Mouse (Mus musculus): ENCODE data around the gene Kmt2e.

Kmt2e gene

DNA sequence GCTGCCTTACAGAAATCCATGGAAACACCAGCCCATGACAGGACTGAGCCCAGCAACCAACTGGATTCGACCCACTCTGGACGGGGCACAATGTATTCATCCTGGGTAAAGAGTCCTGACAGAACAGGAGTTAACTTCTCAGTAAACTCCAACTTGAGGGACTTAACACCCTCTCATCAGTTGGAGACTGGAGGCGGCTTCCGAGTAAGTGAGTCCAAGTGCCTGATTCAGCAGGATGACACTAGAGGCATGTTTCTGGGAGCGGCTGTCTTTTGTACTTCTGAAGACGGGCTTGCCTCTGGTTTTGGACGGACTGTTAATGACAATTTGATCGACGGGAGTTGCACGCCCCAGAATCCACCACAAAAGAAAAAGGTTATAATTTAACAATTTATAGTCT, 63.7 kb downstream of the Kmt2e start:
- DNase-seq (ENCODE audit: extremely low spot score, low spot score): no peak

GRCm38 (mm10) chr5:23499257-23499656, 65.0 kb downstream of the Kmt2e start:
- no peak for DNase-seq (ENCODE audit: extremely low spot score, low spot score)

DNA sequence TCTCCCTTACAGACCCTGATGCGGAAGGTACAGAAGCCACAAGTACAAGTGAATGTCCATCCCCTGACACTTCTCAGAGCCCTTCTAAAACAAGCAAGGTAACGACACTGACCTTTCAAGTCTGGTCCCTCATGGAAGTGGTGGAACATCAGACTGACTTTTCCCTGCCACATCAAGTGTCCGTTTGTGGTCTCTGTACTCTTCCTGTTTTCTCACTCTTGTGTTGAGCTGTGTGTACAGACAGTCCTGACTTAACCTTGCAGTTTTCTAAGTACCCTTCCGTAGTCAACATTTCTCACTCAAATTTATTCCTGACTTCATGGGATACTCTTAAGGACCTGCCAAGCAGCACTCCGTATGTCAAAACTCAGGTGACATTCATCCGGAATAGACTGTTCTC, 66.5 kb downstream of the Kmt2e start:
- no peak for DNase-seq (ENCODE audit: extremely low spot score, low spot score)

- DNase-seq (ENCODE audit: extremely low spot score, low spot score): no peak
Measured at GRCm38 (mm10) chr5:23501582-23502316, 67.5 kb downstream of the Kmt2e start.

DNA sequence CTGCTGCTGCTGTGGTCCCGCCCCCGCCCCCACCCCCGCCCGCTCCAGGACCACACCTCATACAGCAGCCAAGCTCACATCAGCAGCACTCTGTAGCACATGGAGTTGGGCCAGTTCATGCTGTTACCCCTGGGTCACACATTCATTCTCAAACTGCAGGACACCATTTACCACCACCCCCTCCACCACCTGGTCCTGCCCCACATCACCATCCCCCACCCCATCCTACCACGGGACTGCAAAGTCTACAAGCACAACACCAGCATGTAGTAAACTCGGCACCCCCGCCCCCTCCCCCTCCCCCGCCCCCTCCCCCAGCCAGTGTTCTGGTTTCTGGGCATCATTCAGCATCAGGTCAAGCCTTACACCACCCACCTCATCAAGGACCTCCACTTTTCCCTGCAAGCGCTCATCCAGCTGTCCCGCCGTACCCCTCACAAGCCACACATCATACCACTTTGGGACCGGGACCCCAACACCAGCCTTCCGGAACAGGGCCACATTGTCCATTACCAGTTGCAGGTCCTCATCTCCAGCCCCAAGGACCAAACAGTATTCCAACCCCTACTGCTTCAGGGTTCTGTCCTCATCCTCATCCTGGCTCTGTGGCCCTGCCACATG, 68.2 kb downstream of the Kmt2e start:
- no peak for DNase-seq (ENCODE audit: extremely low spot score, low spot score)

GRCm38 (mm10) chr5:23505578-23505977, 71.3 kb downstream of the Kmt2e start:
- DNase-seq (ENCODE audit: extremely low spot score, low spot score): no peak

- no peak for DNase-seq (ENCODE audit: extremely low spot score, low spot score)
Measured at GRCm38 (mm10) chr5:23507210-23507609, 73.0 kb downstream of the Kmt2e start.

- DNase-seq (ENCODE audit: extremely low spot score, low spot score): no peak
Measured at GRCm38 (mm10) chr5:23508630-23509029, 74.4 kb downstream of the Kmt2e start.

DNA sequence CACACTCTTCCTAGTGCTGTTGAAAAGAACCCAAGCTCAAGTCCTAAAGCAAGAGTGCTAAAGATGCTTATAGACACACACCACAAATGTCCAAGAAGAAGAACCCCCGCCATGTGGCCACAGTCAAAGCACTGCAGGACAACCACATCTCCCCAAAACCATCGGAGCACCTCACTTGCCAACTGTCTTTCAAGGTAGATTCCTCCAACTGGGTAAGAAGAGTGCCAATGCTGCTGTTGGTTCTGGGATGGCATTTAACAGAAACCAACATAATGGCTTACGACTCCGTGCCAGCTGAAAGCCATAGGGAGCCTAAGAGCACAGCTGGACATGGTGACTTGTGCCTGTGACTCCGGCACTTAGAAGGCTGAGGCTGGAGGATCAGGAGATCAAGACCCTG, 77.2 kb downstream of the Kmt2e start:
- DNase-seq (ENCODE audit: extremely low spot score, low spot score): no peak

- no peak for DNase-seq (ENCODE audit: extremely low spot score, low spot score)
Measured at GRCm38 (mm10) chr5:23512556-23512955, 78.3 kb downstream of the Kmt2e start.

DNA sequence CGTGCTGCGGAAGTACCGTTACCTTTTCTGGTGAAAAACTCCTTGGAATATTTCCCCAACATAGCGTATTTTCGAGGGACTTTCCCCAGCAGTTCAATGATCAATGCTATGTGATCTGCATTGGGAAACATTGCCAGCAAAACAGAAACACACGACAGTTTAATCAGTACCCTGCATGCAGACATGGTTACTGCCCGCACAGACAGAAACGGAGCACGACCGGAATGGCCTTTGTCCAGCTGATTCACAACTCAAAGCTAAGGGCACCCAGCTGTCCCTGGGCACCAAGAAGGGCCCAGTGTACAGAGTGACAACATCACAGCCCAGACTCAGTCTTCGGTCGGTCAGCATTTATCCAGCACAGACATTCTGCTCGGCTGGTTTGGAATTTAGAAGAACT, 79.2 kb downstream of the Kmt2e start:
- DNase-seq (ENCODE audit: extremely low spot score, low spot score): no peak

- no peak for DNase-seq (ENCODE audit: extremely low spot score, low spot score)
Measured at GRCm38 (mm10) chr5:23515038-23515437, 80.8 kb downstream of the Kmt2e start.

DNA sequence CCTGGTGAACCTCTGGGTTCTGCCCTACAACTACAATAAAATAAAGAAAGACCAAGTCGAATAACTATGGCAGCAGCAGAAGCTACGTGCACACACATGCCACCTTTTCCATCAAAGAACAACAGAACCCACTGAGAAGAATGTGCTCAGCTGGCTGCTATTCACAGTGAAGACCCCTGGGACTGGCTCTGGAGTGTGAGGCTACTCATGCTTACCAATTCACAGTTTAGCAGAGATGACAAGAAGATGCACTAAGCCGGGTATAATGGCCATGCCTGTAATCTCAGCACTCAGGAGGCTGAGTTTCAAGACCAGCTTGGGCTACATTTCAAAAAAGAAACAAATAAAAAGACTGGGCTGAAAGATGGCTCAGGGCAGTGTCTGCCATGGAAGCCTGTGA, 82.7 kb downstream of the Kmt2e start:
- DNase-seq (ENCODE audit: extremely low spot score, low spot score): no peak

DNA sequence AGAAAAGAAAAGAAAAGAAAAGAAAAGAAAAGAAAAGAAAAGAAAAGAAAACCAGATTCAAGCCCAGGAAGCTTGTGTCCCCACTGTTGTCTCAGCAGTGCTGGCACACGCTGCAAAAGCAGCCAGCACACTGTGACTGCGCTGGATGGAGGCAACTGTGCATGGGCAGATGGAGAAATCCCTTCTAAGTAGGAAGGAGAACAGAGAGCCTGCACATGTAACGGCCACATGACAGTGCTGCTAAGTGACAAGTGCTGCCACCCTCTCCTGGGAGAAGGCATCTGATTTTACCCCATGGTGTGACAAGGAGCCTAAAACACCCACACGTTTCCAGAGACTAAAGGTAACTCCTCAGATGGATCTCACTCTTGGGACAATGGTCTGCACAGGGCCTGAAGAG, 83.6 kb downstream of the Kmt2e start:
- no peak for DNase-seq (ENCODE audit: extremely low spot score, low spot score)

- DNase-seq (ENCODE audit: extremely low spot score, low spot score): no peak
Measured at GRCm38 (mm10) chr5:23518673-23519072, 84.4 kb downstream of the Kmt2e start.

DNA sequence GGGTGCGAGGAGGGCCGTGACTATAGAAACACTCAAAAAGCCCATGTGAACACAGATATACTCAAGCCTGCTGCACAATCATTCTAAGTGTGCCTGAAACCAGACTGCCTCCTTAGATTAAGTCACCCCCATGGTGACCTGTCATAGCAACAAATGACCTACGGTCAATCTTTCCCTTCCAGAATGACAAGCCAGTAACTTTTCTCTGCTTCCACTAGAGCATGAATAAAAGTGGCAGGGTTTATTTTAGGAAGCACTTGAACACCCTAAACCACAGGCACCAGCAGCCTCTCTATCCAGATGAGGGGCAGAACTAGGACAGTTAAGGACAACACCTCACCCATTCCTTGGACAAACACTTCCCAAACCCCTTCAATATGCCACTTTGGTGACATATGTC, 85.4 kb downstream of the Kmt2e start:
- no peak for DNase-seq (ENCODE audit: extremely low spot score, low spot score)

DNA sequence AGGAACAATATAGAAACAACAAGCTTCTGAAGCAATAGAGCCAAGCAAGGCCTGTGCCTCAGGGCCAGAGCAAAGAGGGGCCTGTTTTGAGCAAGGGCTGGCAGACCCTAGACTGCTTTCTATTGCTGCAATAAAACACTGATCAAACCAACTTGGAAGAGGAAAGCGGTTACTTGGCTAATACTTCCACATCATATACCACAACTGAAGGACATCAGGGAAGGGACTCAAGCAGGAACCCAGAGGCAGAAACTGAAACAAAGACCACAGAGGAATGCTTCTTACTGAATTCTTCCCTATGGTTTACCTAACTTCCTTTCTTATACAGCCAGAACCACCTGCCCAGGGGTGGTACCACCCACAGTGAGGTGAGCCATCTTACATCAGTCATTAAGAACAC, 87.4 kb downstream of the Kmt2e start:
- no peak for DNase-seq (ENCODE audit: extremely low spot score, low spot score)

DNA sequence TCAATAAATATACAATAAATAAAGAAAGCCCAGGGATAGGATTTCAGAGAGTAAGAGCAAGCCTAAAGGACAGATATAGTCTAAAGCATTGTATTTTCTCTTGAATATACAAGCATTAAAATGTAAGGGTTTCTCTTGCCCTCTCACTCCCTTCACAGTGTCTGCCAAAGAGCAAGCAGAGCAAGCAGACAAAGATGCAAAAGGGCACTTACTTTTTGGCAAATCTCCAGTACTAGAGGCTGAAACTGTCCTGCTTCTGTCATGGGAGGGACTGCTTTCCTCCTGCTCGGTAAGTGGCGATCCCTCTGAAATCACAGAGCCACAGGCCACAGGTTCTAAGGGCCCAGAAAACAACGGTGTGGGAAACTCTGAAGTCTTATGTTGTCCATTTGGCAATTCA, 89.7 kb downstream of the Kmt2e start:
- DNase-seq (ENCODE audit: extremely low spot score, low spot score): no peak

GRCm38 (mm10) chr5:23524621-23525020, 90.4 kb downstream of the Kmt2e start:
- DNase-seq (ENCODE audit: extremely low spot score, low spot score): no peak

- no peak for DNase-seq (ENCODE audit: extremely low spot score, low spot score)
Measured at GRCm38 (mm10) chr5:23531100-23531499, 96.9 kb downstream of the Kmt2e start.

DNA sequence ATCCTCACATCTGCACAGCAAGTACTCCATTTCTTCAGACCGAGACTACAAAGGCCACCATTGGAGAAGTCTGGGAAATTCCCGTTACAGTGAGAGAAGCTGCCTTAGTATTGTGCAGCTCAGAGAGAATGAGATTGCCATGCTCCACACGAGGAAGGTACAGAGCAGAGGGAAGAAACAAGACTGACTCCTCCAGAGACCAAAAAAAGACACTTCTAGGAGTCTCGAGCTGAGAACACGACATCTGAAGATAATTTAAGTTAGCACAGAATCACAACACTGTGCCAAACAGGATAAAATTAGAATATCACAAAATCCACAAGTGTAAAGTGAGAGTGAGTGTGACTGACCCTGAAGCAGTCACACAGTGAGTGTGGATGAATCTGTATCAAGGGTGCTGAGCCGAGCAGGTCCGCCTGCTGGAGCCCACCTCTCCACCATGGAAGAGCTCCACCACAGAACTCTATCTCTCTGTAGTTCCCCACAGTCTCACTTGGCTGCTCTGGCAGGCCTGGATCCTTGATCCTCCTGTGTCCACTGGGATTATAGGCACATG, 97.4 kb downstream of the Kmt2e start:
- no peak for DNase-seq (ENCODE audit: extremely low spot score, low spot score)

- no peak for DNase-seq (ENCODE audit: extremely low spot score, low spot score)
Measured at GRCm38 (mm10) chr5:23535692-23536091, 101.5 kb downstream of the Kmt2e start.

- no peak for DNase-seq (ENCODE audit: extremely low spot score, low spot score)
Measured at GRCm38 (mm10) chr5:23551687-23552086, 117.4 kb downstream of the Kmt2e start.

Measured in neural tube, embryonic 10.5 days (tissue).